Mouse (Mus musculus) bone marrow, adult 2 months (tissue): Measurements from ENCODE around the gene Erc2. TPM values are rescaled to one million over a fixed set of nuclear protein-coding genes. Genes with fewer than 3 reads are reported as not detected.

Experiments used
- H3K27ac ChIP-seq: fragments of 200-500 bp; 2 replicates; pipeline ENCODE4 v1.5.1; 2012; ENCODE audit warnings: low read depth, mild to moderate bottlenecking, control low read depth, inconsistent platforms, low read length; ENCODE audit not compliant: control insufficient read depth, poor library complexity, insufficient read depth
- H3K4me1 ChIP-seq: fragments of 200-500 bp; 2 replicates; pipeline ENCODE4 v1.6.1; 2011; ENCODE audit warnings: low read length; ENCODE audit not compliant: control insufficient read depth, insufficient read depth
- H3K4me3 ChIP-seq: fragments of 200-500 bp; replicated peaks from 2 replicates; pipeline ENCODE3; 2011; ENCODE audit warnings: mild to moderate bottlenecking, low read depth, low read length, control low read depth; ENCODE audit not compliant: control insufficient read depth
- CTCF ChIP-seq: fragments of 200-500 bp; IDR thresholded peaks from 2 replicates; pipeline ENCODE4 v1.5.1; 2011; ENCODE audit warnings: low read length, control low read depth; ENCODE audit not compliant: control insufficient read depth, insufficient read depth
- POLR2A ChIP-seq: fragments of 200-500 bp; IDR thresholded peaks from 2 replicates; pipeline ENCODE4 v1.6.1; 2011; ENCODE audit warnings: low read depth, mild to moderate bottlenecking, control low read depth, low read length, borderline replicate concordance; ENCODE audit not compliant: control insufficient read depth
- WGBS: fragments of 180-500 bp; shearing (Covaris S2); methylation state at CpG from one replicate; pipeline ENCODE4 v1.1.7; 2018; 5-methylcytosine and 5-hydroxymethylcytosine counted together
- polyA plus RNA-seq: library from polyadenylated mRNA; stranded (reverse); fragments of >200 nt; gene quantifications from 2 replicates; pipeline ENCODE4 v1.2.4, GENCODE M21; 2011; ENCODE audit warnings: low replicate concordance; ENCODE audit not compliant: missing spikeins, insufficient read depth, insufficient read length

The Erc2 gene
- polyA plus RNA-seq, 1 experiment = not detected

DNA sequence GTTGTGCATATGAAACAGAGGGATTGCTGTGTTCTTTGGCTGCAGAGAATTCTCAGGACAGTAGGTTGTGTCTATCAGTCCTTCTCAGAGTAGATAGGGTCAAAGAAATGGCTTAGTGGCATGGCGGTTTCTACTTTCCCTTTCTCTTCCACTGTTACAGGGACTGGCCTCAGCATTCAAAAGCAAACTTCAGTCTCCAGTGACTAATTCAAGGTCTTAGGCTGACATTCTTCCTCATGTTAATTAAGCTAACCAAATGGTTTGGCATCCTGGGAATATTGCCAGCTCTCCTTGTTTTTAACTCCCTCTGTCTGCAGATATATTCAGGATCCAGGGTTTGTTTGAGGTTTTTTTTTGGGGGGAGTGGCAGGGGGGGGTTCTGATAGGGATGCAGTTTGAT lies 408.6 kb downstream of the Erc2 start:
- TF ChIP-seq POLR2A (no peak), CTCF (no peak)
- WGBS = 65% methylated on average over 1 of the region's 1 CpGs
- Histone ChIP-seq H3K27ac (no peak overlapping the region), H3K4me1 (no peaks in the 10 kb centered on the region), H3K4me3 (no peak overlapping the region)

DNA sequence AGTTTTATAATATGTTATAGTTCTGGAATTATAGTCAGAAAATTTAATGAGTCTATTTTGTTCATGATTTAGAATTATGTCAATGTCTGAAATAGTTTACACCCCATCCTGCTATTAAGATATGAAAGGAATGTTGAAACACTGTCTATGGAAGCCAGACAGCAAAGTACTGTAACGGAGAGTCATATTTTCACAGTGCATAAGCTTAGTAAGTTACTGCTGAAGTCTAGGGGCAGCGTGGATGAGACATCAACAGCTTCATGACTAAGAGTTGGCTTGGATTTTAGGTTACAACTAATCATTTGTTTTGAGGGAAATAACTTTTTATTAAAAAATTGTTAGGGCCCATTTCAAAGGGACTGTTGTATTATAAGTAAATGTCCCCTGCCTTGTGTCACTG lies 412.8 kb downstream of the Erc2 start:
- H3K4me3 ChIP-seq = no peak overlapping the region
- H3K4me1 ChIP-seq = no peaks in the 10 kb centered on the region
- WGBS = 76% methylated on average over 2 of the region's 2 CpGs
- TF ChIP-seq CTCF (no peak), POLR2A (no peak)
- no peak overlapping the region for H3K27ac ChIP-seq

DNA sequence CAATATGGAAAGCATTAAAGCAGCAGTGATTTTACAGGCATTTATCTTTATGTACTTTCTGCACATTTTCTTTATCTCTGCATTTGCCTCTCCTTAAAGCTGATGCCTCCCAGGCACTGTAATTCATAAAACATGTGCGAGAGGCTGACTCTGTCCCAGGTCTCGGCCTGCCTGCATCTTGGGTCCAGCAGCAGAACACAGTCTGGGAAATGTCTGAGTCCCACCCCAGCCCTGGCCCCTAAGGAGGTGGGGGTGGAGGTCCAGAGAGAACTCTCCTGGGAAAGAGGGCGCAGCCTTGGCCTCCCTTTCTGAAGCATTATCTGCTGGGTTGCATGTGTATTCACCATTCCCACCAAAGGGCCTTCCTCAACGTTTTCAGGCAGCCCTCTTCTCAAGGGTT lies 420.9 kb downstream of the Erc2 start:
- H3K27ac ChIP-seq = no peak overlapping the region
- 74% methylated on average over 4 of the region's 4 CpGs for WGBS
- no peaks in the 10 kb centered on the region for H3K4me1 ChIP-seq
- no peak for TF ChIP-seq CTCF
- TF ChIP-seq POLR2A = no peak
- H3K4me3 ChIP-seq = no peak overlapping the region

DNA sequence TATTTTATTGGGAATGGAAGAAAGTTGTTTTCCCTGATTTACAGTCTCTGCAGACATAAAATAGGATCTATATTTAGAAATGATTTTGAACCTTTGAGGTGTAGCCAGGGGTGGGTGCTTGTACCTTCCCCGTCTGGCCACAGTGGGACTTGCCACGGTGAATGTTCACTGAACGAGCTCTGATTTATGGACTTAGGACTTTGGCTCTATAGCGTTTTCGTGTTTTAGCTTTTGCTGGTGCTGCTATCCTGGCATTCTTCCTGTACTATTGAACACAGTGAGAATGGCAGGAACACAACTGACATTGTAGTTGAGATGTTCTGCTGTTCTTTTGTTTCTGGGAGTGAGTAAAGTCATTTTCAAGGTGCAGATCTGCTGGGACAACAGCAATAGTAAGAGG lies 429.4 kb downstream of the Erc2 start:
- no peak for TF ChIP-seq CTCF
- no peak for TF ChIP-seq POLR2A
- Histone ChIP-seq H3K4me1 (no peaks in the 10 kb centered on the region), H3K4me3 (no peak overlapping the region), H3K27ac (no peak overlapping the region)
- WGBS = 78% methylated on average over 5 of the region's 5 CpGs

DNA sequence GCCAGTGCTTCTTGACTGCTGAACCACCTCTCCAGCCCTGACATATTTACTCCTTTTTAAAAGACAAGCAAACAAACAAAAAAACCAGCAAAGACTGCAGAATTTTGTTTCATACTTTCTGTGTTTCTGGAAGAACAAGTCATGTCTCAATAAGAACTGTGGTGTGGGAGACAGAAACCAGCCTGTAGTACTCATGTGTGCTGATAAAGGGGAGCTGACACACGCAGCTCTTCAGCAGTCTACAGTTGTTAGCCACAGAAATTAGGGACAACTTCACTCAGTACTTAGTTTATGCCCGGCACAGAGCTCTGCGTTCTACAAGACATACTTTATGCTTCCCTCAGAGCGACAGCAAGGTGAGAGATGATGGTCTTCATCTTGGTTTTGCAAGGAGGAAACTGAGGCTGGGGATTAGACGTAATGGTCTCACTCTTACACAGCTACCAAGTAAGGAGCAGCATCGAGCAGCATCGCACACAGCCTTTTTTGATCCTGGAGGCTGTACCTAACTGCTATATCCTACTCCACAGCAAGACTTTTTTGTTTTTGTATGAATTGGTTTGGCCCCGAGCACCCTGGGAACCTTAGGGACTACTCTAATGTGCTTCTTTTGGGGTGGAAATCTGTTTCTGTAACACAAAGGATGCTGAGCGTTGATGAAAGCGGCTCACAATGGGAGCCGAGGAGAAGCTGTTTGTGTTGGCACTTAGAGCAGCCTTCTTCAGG lies 435.1 kb downstream of the Erc2 start:
- H3K4me1 ChIP-seq = no peaks in the 10 kb centered on the region
- WGBS = 71% methylated on average over 11 of the region's 11 CpGs
- H3K27ac ChIP-seq = no peak overlapping the region
- TF ChIP-seq POLR2A (no peak), CTCF (no peak)
- H3K4me3 ChIP-seq = no peak overlapping the region

DNA sequence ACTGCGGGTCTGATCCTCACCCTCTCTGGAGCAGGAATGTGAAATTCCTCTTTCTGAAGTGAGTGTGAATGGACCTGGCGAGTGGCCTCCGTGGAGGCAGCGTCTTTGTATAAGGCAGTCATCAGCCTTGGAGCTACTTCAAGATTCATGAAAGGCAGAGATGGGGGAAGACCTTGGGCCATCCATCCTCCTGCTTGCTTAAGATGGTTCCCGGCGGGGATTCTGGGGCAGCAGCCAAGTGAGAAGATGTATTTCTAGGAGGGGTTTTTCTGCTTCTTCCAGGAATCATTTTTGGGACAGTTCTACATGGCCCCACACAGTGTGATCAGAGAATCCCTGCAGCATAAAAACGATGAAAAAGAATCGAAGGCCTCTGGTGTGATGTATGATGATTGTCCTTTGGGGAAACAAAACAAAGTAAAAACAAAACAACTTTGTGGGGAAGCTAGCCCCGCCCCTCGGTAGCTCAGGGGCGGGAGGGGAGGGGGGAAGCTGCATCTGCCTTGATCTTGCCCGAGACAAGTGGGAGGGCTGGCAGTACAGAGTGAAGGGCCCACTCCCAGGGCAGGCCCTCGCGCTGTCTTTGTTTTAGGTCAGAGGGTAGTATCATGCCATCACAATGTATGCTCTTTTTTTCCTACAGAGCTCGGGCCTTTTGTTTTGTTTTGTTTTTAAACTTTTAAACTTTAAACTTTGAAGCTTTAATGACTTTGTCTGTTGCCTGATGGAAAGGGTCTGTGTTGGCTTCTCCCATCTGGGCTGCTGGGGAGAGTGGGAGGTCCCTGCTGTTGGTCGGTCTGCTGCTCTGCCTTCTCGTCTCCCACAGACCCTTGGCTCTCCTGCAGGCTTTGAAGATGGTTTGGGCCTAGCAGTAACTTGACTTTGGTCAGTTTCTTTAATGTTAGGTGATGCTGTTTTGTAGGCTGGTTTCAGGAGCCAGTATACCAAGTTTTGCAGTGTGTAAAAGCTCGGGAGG lies 435.9 kb downstream of the Erc2 start:
- TF ChIP-seq POLR2A (no peak), CTCF (no peak)
- no peaks in the 10 kb centered on the region for H3K4me1 ChIP-seq
- 37% methylated on average over 18 of the region's 18 CpGs for WGBS
- H3K27ac ChIP-seq = no peak overlapping the region
- H3K4me3 ChIP-seq = no peak overlapping the region

DNA sequence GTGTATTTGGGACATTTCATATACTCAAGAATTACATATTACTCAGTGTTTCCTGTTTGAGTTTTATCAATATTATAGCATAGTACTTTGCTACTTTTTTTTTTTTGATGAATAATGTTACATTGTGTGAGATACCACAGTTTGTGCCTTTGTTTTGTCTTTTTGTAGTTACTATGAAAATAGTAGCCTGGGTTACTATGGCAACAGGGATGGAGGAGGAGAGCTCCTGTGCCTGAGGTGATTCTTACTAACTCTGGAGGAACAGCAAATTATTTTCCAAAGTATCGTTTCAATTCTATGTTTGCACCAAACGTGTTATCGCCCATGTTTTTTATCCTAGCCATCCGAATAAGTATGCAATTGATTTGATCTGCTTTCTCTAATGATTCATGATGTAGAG lies 438.7 kb downstream of the Erc2 start:
- no peak for TF ChIP-seq CTCF
- no peak overlapping the region for H3K27ac ChIP-seq
- no peaks in the 10 kb centered on the region for H3K4me1 ChIP-seq
- 85% methylated on average over 4 of the region's 4 CpGs for WGBS
- H3K4me3 ChIP-seq = no peak overlapping the region

DNA sequence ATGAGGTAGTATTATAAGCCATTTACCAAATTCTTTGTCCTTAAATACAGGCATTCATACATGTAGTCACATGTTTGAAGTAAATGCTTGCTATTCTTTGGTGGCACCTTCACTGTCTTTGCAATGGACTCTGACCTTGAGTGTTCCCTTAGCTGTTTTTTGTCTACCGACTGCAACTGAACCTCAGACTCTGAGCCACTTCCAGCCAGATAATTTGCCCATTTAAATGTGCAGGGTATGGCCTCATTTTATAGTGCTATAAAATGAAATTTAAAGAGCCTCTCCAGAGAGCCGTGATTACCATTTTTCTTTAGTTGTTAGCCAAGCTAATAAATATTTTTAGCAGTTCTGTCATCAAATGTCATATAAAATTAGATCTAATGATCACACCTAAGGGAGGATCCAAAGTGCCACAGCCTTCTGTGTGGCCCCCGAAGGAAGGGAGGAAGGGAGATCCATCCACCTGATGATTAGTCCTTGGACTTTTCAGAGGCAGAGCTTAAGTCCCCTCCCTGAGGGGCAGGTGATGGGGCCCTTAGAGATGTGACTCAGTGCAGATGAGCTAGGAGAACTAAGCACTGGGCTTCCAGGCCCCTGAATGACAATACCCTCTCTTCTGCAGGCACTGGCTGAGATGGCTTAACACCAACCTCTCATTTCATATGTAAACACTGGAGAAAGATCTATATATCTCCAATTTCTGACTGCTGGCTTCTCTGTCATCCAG lies 439.6 kb downstream of the Erc2 start:
- WGBS = 68% methylated on average over 3 of the region's 3 CpGs
- no peaks in the 10 kb centered on the region for H3K4me1 ChIP-seq
- H3K4me3 ChIP-seq = no peak overlapping the region
- no peak for TF ChIP-seq CTCF
- TF ChIP-seq POLR2A = no peak
- no peak overlapping the region for H3K27ac ChIP-seq
